Mouse (Mus musculus): ENCODE data around the gene 2210010C04Rik.

DNA sequence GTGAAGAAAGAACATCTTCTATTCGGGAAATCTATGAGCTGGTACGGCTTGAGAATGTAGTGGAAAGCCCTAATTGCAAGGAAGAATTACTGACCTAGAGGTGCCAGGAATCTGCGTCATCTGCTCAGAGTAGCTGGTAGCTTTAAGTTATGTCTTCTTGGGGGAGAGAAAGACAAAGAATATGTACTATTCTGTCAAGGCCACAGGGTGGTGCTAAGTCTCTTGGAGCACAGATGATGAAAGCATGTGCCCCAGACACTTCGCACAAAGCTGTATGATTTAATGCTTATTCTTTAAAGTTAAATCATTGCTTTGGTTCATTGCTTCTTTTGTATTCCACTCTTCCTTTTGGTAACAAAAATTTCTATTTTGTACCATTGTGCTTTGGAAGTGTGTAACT, 20.2 kb downstream of the 2210010C04Rik start:
- TF ChIP-seq CTCF (IDR thresholded peaks at IDR 0.05; ENCODE audit: low read depth, low read length) (no peak), POLR2A (IDR thresholded peaks at IDR 0.05; ENCODE audit: borderline replicate concordance, low read depth, low read length) (no peak)

Data from bone marrow macrophage, adult 2 months (primary cell).